In genomic region chr17:50067774-50068680, GRCm38 (mm10) we compare ENCODE assay signal across 18 mouse cellular contexts.
A peak's percentile ranks its signal among the peaks of the same experiment; 100 is the strongest.
DNase-seq lines count a peak whose midpoint lies in the region; ATAC-seq and TF ChIP-seq lines count a peak whose summit lies in the region.
"Had no signal": no experiment of that assay in that cellular context is flagged by ENCODE, and none has a peak within 500 bp of the region (broad histone marks: within the 10 kb centered on the region; RNA-seq: fewer than 3 reads in every experiment).

No protein-coding gene starts in this region.

- H3K9me3 ChIP-seq in liver, embryonic 13.5 days (replicated peaks): no peaks in the 10 kb centered on the region
- H3K9me3 ChIP-seq in liver, embryonic 16.5 days (replicated peaks; ENCODE audit: control insufficient read depth, low read length): no peaks in the 10 kb centered on the region
- H3K9me3 ChIP-seq in lung, postnatal 0 days (ENCODE audit: low read length): no peaks in the 10 kb centered on the region
- H3K9me3 ChIP-seq in midbrain, embryonic 10.5 days (replicated peaks): no peaks in the 10 kb centered on the region
- H3K9me3 ChIP-seq: embryonic facial prominence, embryonic 12.5 days; forebrain, embryonic 15.5 days; heart, embryonic 12.5 days; hindbrain, embryonic 10.5 days had no signal

- no peak overlapping the region for H3K4me2 ChIP-seq in liver, embryonic 13.5 days
- H3K4me2 ChIP-seq in liver, embryonic 16.5 days (ENCODE audit: low read depth, low read length): no peak overlapping the region
- no peak overlapping the region for H3K4me2 ChIP-seq in lung, postnatal 0 days (replicated peaks; ENCODE audit: low read depth, low read length)
- H3K4me2 ChIP-seq: embryonic facial prominence, embryonic 12.5 days; forebrain, embryonic 15.5 days; heart, embryonic 12.5 days had no signal

- peak overlapping the region; percentile 20; the same call in 1 of the 2 replicates for H3K27ac ChIP-seq in liver, embryonic 13.5 days
- 0 out of 2 replicates have a peak overlapping the region, but pooled peaks have one; percentile 15 for H3K27ac ChIP-seq in liver, embryonic 16.5 days (ENCODE audit: low read length)
- no peak overlapping the region for H3K27ac ChIP-seq in lung, postnatal 0 days (ENCODE audit: low read length)
- no peak overlapping the region for H3K27ac ChIP-seq in midbrain, embryonic 10.5 days (replicated peaks)
- H3K27ac ChIP-seq: embryonic facial prominence, embryonic 12.5 days; hindbrain, embryonic 10.5 days had no signal

- no peak overlapping the region for H3K4me3 ChIP-seq in liver, embryonic 13.5 days (replicated peaks)
- no peak overlapping the region for H3K4me3 ChIP-seq in liver, embryonic 16.5 days (ENCODE audit: low read depth, low read length)
- H3K4me3 ChIP-seq in lung, postnatal 0 days (ENCODE audit: low read depth, low read length): no peak overlapping the region
- H3K4me3 ChIP-seq in midbrain, embryonic 10.5 days: no peak overlapping the region
- H3K4me3 ChIP-seq: embryonic facial prominence, embryonic 12.5 days; forebrain, embryonic 15.5 days; heart, embryonic 12.5 days; hindbrain, embryonic 10.5 days had no signal

- no peak for TF ChIP-seq EP300 in lung, postnatal 0 days (IDR thresholded peaks at IDR 0.05)

- ATAC-seq in liver, embryonic 13.5 days (ENCODE audit: low read depth): no peak
- ATAC-seq in liver, embryonic 16.5 days (ENCODE audit: low read depth): no peak
- ATAC-seq in lung, postnatal 0 days: no peak
- ATAC-seq: forebrain, embryonic 15.5 days; hindbrain, embryonic 16.5 days; inflammation-experienced regulatory T-cells, adult 6 months had no signal

- 80% methylated on average over 5 of the region's 5 CpGs for WGBS in liver, embryonic 13.5 days (ENCODE audit: insufficient replicate concordance)
- WGBS in liver, embryonic 16.5 days (ENCODE audit: insufficient replicate concordance): 77% methylated on average over 5 of the region's 5 CpGs
- 87% methylated on average over 5 of the region's 5 CpGs for WGBS in lung, postnatal 0 days
- 93% methylated on average over 5 of the region's 5 CpGs for WGBS in midbrain, embryonic 10.5 days

- no peak for TF ChIP-seq CTCF in lung, postnatal 0 days (IDR thresholded peaks at IDR 0.05)

- peaks cover 52% of the 10 kb centered on the region for H3K4me1 ChIP-seq in liver, embryonic 13.5 days (replicated peaks)
- peaks cover 35% of the 10 kb centered on the region for H3K4me1 ChIP-seq in liver, embryonic 16.5 days (ENCODE audit: control insufficient read depth, low read depth, low read length)
- no peaks in the 10 kb centered on the region for H3K4me1 ChIP-seq in lung, postnatal 0 days (ENCODE audit: insufficient read depth, low read depth, low read length)
- peaks cover 8% of the 10 kb centered on the region for H3K4me1 ChIP-seq in midbrain, embryonic 10.5 days
- H3K4me1 ChIP-seq: embryonic facial prominence, embryonic 12.5 days had no signal

- no peaks in the 10 kb centered on the region for H3K36me3 ChIP-seq in liver, embryonic 13.5 days
- no peaks in the 10 kb centered on the region for H3K36me3 ChIP-seq in liver, embryonic 16.5 days (ENCODE audit: control insufficient read depth, insufficient read depth)
- no peaks in the 10 kb centered on the region for H3K36me3 ChIP-seq in lung, postnatal 0 days (ENCODE audit: insufficient read depth, low read length)
- no peaks in the 10 kb centered on the region for H3K36me3 ChIP-seq in midbrain, embryonic 10.5 days
- H3K36me3 ChIP-seq: embryonic facial prominence, embryonic 12.5 days; forebrain, embryonic 15.5 days; hindbrain, embryonic 10.5 days had no signal

- no peak for DNase-seq in liver, embryonic 13.5 days
- no peak for DNase-seq in liver
- peak; percentile 24 for DNase-seq in R1 (ENCODE audit: low read depth, low spot score)
- no peak for DNase-seq in right cerebral cortex, postnatal 4 days
- no peak for DNase-seq in lung, postnatal 0 days (ENCODE audit: low spot score)
- no peak for DNase-seq in midbrain, embryonic 10.5 days (ENCODE audit: low spot score)
- DNase-seq: adrenal gland, postnatal 10 days; cerebellum, adult 11-12 months; cerebellum, adult 9-10 months; cerebellum, postnatal 25 days; gastrocnemius, postnatal 10 days had no signal

- H3K9ac ChIP-seq in liver, embryonic 13.5 days: peak overlapping the region; percentile 3; the same call in 1 of the 2 replicates
- no peak overlapping the region for H3K9ac ChIP-seq in liver, embryonic 16.5 days (ENCODE audit: low read depth, low read length)
- H3K9ac ChIP-seq in lung, postnatal 0 days (replicated peaks; ENCODE audit: low read depth): no peak overlapping the region
- H3K9ac ChIP-seq: embryonic facial prominence, embryonic 12.5 days; forebrain, embryonic 15.5 days; heart, embryonic 12.5 days had no signal

- no peaks in the 10 kb centered on the region for H3K27me3 ChIP-seq in liver, embryonic 13.5 days
- no peaks in the 10 kb centered on the region for H3K27me3 ChIP-seq in liver, embryonic 16.5 days (ENCODE audit: control insufficient read depth, insufficient read depth, low read depth, low read length)
- H3K27me3 ChIP-seq in lung, postnatal 0 days (replicated peaks; ENCODE audit: insufficient read depth, low read length): no peaks in the 10 kb centered on the region
- no peaks in the 10 kb centered on the region for H3K27me3 ChIP-seq in midbrain, embryonic 10.5 days (ENCODE audit: low read depth, poor library complexity, severe bottlenecking)
- H3K27me3 ChIP-seq: embryonic facial prominence, embryonic 12.5 days; forebrain, embryonic 15.5 days; heart, embryonic 12.5 days had no signal

Comparison
In these comparisons a context has a peak if more than half of its experiments do, and no peak if none do; other contexts are left out.
1. H3K27ac ChIP-seq: peak in liver, embryonic 13.5 days (single experiment) and liver, embryonic 16.5 days (single experiment); none in lung, postnatal 0 days (single experiment) and midbrain, embryonic 10.5 days (single experiment).